Mouse (Mus musculus) large intestine, adult 2 months (tissue): Measurements from ENCODE around the gene Il2rb. TPM values are rescaled to one million over a fixed set of nuclear protein-coding genes. Genes with fewer than 3 reads are reported as not detected.

ENCODE experiments used
- DNase-seq: peaks from one replicate; pipeline ENCODE4 v3.0.0-alpha.2; 2012; ENCODE audit warnings: low read depth, low spot score
- WGBS: fragments of 180-500 bp; shearing (Covaris S2); methylation state at CpG from one replicate; pipeline ENCODE4 v1.1.7; 2018; 5-methylcytosine and 5-hydroxymethylcytosine counted together
- polyA plus RNA-seq: library from polyadenylated mRNA; depleted of rRNA; stranded (reverse); fragments of >200 nt; gene quantifications from 2 replicates; pipeline ENCODE4 v1.2.3, GENCODE M21; 2012

Il2rb gene
- polyA plus RNA-seq, 1 experiment = 9.6 TPM

DNA sequence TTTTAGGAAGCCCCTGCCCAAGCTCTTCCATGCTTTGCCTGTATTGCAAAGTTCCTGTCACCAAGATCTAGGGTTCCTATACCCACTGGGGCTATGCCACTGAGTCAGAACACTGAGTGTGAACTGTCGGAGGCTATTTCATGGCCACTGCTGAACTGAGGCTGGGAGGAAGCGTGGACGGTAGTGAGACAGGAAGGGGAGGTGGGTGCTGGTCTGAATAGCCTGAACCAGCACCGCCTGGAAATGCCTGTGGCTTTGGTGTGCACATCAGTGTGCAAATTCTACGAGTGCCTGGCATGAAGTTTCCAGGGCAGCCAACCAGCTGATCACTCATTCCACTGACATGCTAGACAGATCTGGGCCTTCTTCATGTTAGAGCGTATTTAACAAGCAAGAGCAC lies 26.8 kb upstream of the Il2rb start:
- DNase-seq = no peak
- WGBS = 85% methylated on average over 6 of the region's 6 CpGs

- no peak for DNase-seq
- 61% methylated on average over 8 of the region's 8 CpGs for WGBS
Observed at GRCm38 (mm10) chr15:78521331-78521730, 26.3 kb upstream of the Il2rb start.

GRCm38 (mm10) chr15:78520112-78520715 lies 25.1 kb upstream of the Il2rb start:
- DNase-seq = peak; percentile 46
- 24% methylated on average over 13 of the region's 13 CpGs for WGBS

GRCm38 (mm10) chr15:78518221-78518620 lies 23.1 kb upstream of the Il2rb start:
- no peak for DNase-seq
- WGBS = 74% methylated on average over 7 of the region's 7 CpGs

- 79% methylated on average over 6 of the region's 6 CpGs for WGBS
- DNase-seq = no peak
Observed at GRCm38 (mm10) chr15:78515759-78516158, 20.7 kb upstream of the Il2rb start.

- 14% methylated on average over 7 of the region's 7 CpGs for WGBS
- peak; percentile 65 for DNase-seq
Observed at GRCm38 (mm10) chr15:78514393-78515146, 19.5 kb upstream of the Il2rb start.

- DNase-seq = no peak
- 72% methylated on average over 14 of the region's 14 CpGs for WGBS
Observed at GRCm38 (mm10) chr15:78513019-78513418, 17.9 kb upstream of the Il2rb start.

DNA sequence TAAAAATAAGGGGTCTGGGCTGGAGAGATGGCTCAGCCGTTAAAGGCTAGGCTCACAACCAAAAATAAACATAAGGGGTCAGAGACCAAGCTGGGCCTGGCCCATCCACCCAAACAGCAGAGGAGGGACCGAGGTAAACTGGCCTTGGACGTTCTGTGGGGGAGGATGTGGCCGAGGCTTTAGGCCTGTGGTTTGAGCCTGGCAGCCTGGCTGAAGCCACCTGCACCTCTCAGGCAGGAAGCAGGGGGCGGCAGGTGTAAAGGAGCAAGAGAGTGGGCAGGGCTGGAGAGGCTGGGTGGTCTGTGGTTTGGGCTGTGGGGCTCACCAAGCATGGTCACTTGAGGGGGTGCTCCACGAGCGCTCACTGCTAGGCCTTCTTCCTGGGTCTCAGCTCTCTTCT lies 16.9 kb upstream of the Il2rb start:
- 72% methylated on average over 7 of the region's 7 CpGs for WGBS
- no peak for DNase-seq

DNA sequence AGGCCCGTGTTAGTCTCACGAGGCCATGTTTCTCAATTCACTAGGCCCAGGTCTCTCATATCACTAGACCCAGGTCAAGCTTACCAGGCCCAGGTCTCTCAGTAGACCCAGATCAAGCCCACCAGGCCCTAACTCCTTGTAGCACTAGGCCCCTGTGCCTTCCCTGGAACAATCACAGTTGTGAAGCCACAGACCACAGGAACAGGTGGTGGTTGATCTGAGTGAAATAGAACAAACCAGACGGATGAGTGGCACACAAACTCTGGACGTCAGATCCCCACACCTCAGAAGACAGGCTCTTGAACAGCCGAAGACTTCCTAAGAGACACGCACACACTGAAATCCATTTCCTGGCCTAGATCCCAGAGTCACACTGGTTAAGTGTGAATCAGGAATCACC lies 15.7 kb upstream of the Il2rb start:
- WGBS = 82% methylated on average over 6 of the region's 6 CpGs
- DNase-seq = no peak

DNA sequence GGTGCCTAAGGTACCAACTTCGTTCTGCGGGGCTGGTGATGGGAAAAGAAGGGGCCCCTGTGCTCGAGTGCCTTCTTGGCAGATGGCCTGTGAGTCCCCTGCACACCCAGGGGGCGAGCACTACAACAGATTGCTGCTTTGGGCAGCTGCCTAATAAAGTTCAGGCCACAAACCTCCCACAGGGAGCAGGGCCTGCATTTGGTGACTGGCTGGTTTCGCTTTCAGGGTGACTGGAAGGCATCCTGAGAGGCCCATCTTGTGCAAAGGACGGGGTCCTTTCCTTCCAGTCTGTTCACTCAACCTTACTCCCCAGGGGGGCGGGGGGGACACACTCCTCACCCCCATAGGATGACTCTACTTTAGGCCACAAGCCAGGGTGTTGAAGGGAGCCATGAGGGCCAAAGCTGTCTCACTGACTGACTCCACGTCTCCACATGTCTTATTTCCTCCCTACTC lies 15.1 kb upstream of the Il2rb start:
- no peak for DNase-seq
- WGBS = 75% methylated on average over 8 of the region's 8 CpGs

- 71% methylated on average over 12 of the region's 12 CpGs for WGBS
- DNase-seq = no peak
Observed at GRCm38 (mm10) chr15:78509297-78509899, 14.3 kb upstream of the Il2rb start.

DNA sequence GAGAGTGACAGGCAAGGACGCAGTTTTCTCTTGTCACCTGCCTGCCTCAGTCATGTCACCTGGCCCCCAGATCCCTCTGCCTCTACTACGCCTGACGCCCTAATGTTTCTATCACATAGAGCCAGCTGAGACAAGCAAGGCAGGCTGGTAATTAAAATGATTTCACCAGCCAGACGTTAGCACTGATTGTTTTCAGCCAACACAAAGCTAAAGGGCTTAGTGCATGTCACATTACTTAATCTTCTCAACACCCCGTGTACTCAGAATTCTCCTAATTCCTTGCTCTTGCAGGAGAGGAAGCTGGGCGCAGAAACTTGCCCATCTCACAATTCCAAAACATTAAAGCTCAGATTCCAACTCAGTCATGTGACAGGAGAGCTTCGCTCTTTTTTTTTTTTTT lies 13.4 kb upstream of the Il2rb start:
- no peak for DNase-seq
- 76% methylated on average over 7 of the region's 7 CpGs for WGBS

GRCm38 (mm10) chr15:78505541-78505940 lies 10.5 kb upstream of the Il2rb start:
- 83% methylated on average over 3 of the region's 3 CpGs for WGBS
- DNase-seq = no peak

GRCm38 (mm10) chr15:78504816-78505215 lies 9.7 kb upstream of the Il2rb start:
- DNase-seq = no peak
- 89% methylated on average over 5 of the region's 5 CpGs for WGBS

DNA sequence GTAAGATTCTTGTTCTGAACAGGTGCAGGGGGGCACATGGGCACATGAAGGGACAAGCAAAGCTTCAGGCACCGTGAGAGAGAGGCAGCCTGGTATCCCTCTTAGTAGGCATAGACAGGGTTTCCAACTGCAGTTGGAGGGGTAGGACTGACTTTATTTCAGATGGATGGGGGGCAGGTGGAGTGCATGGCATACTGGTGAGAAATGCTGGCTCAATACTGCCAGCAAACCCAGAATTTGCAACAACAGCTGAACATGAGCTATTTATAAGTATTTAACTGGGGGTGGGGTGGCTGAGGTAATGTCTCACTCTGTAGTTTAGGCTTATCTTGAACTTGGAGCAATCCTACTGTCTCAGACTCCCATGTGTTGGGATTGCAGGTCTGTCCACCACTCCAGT lies 8.9 kb upstream of the Il2rb start:
- 88% methylated on average over 1 of the region's 1 CpGs for WGBS
- no peak for DNase-seq

GRCm38 (mm10) chr15:78502437-78503132 lies 7.5 kb upstream of the Il2rb start:
- 50% methylated on average over 18 of the region's 18 CpGs for WGBS

GRCm38 (mm10) chr15:78493401-78494010 lies 1.6 kb downstream of the Il2rb start:
- no peak for DNase-seq
- WGBS = 80% methylated on average over 10 of the region's 10 CpGs

More at GRCm38 (mm10) chr15:78502437-78503132, 7.5 kb upstream of the Il2rb start:
- DNase-seq = no peak

- no peak for DNase-seq
- WGBS = 81% methylated on average over 3 of the region's 3 CpGs
Observed at GRCm38 (mm10) chr15:78491301-78491700, 3.8 kb downstream of the Il2rb start.

GRCm38 (mm10) chr15:78489906-78490305 lies 5.2 kb downstream of the Il2rb start:
- no peak for DNase-seq
- 62% methylated on average over 8 of the region's 8 CpGs for WGBS

DNA sequence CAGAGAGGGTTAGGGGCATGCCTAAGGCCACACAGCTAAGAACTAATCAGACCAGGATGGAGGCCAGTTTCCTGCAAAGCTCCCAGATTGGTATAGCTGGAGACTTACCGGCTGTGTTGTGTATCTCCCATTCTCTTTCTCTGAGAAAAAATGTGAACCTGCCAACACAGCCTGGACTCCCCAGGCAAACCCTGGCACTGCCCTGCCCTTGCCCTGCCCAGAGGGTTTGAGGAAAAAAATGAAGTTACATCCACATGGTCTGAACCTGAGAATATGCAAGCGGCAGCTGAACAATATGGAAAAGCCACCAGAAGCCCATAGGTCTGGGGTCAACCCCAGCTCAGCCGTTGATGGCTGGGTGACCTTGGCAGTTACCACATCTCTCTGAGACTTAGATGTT lies 5.8 kb downstream of the Il2rb start:
- 83% methylated on average over 3 of the region's 3 CpGs for WGBS
- DNase-seq = no peak
